Mouse (Mus musculus): ENCODE measurements around the gene Gm28047. TPM values are rescaled to one million over a fixed set of nuclear protein-coding genes. Genes with fewer than 3 reads are reported as not detected.

The Gm28047 gene
- total and polyA plus RNA-seq, 2 experiments, result not detected

DNA sequence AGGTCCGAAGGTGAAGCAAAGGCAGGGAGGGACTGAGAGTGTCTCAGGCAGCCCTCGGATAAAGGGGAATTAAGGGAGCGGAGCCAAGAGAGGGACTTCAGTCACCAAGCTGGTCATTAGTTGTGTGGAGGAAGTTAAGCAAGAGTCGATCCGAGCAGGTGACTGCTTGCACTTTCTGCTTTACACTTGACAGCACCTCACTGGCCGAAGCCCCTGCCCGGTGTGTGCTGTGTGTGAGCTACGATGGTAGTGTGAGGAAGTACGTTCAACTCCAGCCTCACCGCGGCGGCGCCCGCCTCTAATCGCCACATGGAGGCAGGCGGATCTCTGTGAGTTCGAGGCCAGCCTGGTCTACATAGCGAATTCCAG, 804 bp upstream of the Gm28047 start:
- Histone ChIP-seq H3K9ac (ENCODE audit: low read depth, low read length) (peak overlapping the region; percentile 72), H3K27me3 (ENCODE audit: control insufficient read depth, insufficient read depth, low read length) (no peaks in the 10 kb centered on the region), H3K79me2 (ENCODE audit: control insufficient read depth, insufficient read depth, low read length) (peaks cover 14% of the 10 kb centered on the region; the same call in 1 of the 2 replicates), H3K4me1 (ENCODE audit: control insufficient read depth, insufficient read depth, low read length) (peaks cover 13% of the 10 kb centered on the region), H3K27ac (replicated peaks; ENCODE audit: insufficient read depth, low read depth, low read length) (peak overlapping the region; percentile 84), H3K36me3 (ENCODE audit: control insufficient read depth, insufficient read depth, low read length) (0 out of 2 replicates have a peak, but pooled peaks cover 2% of the 10 kb centered on the region), H3K4me3 (ENCODE audit: insufficient read depth, low read depth, low read length) (peak overlapping the region; percentile 85)
- TF ChIP-seq POLR2A (IDR thresholded peaks at IDR 0.05; ENCODE audit: extremely low read depth, insufficient read depth, low read length) (no peak), CTCF (IDR thresholded peaks at IDR 0.05; ENCODE audit: low read depth, low read length) (no peak)
- DNase-seq (ENCODE audit: extremely low read depth, low read depth, low spot score), result no peak
- under 1% methylated on average over 18 of the region's 18 CpGs for WGBS

DNA sequence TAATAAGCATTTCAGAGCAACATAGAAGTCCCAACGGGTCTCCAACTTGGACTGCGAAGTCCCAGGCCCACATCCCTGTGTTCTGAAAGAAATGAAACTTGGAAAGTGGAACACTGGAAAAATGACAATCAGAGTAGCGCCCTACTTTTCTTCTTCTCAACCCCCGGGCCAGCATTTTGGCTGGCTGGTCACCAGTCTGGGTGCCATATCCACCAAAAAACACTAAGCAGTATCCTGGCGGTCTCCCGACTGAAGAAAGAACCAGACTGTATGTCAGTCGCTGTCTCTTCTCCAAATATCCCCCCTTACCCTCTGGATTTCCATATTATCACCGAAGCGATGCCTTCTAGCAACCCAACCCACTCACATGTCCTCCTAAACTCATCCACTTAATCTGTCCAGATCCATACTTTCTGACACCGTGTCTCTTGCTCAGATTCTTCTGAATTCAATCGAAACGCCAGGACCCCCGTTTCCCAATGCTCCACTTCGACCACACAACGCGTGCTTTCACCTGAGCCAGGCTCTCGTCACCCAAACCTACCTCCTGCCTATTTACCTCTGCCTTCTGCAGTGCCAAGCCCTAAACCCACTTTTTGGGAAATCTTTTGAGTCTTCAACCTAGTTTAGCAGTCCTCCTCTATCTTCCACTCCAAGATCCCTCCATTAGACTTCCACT, 437 bp downstream of the Gm28047 start:
- H3K4me3 ChIP-seq (ENCODE audit: insufficient read depth, low read depth, low read length), result peak overlapping the region; percentile 85
- 1% methylated on average over 17 of the region's 17 CpGs for WGBS
- H3K9ac ChIP-seq (ENCODE audit: low read depth, low read length), result peak overlapping the region; percentile 77
- DNase-seq (ENCODE audit: extremely low read depth, low read depth, low spot score), result no peak
- 0 out of 2 replicates have a peak, but pooled peaks cover 2% of the 10 kb centered on the region for H3K36me3 ChIP-seq (ENCODE audit: control insufficient read depth, insufficient read depth, low read length)
- peaks cover 13% of the 10 kb centered on the region for H3K4me1 ChIP-seq (ENCODE audit: control insufficient read depth, insufficient read depth, low read length)
- H3K27me3 ChIP-seq (ENCODE audit: control insufficient read depth, insufficient read depth, low read length), result no peaks in the 10 kb centered on the region
- TF ChIP-seq CTCF (IDR thresholded peaks at IDR 0.05; ENCODE audit: low read depth, low read length) (no peak), POLR2A (IDR thresholded peaks at IDR 0.05; ENCODE audit: extremely low read depth, insufficient read depth, low read length) (no peak)
- peaks cover 21% of the 10 kb centered on the region; the same call in 1 of the 2 replicates for H3K79me2 ChIP-seq (ENCODE audit: control insufficient read depth, insufficient read depth, low read length)
- peak overlapping the region; percentile 82 for H3K27ac ChIP-seq (replicated peaks; ENCODE audit: insufficient read depth, low read depth, low read length)

DNA sequence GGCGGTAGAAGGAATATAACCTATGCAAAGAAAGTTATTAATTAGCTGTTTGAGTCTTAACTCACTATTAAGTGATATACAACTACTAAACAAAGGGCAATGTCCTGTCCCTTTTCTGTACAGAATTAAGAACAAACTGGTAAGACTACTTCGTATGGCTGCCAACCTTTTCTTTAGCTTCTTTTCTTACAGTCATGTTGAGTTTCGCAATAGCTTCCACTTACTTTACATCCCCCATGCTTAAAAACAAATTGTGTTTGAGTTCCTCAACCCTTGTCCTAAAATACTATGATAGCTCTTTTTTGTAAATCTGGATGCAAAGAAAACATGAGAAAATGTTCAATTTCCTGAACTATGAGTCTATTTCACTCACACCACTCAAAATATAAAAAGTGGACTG, 1.7 kb downstream of the Gm28047 start:
- 66% methylated on average over 3 of the region's 3 CpGs for WGBS
- TF ChIP-seq CTCF (IDR thresholded peaks at IDR 0.05; ENCODE audit: low read depth, low read length), result no peak
- no peak for TF ChIP-seq POLR2A (IDR thresholded peaks at IDR 0.05; ENCODE audit: extremely low read depth, insufficient read depth, low read length)
- Histone ChIP-seq H3K36me3 (ENCODE audit: control insufficient read depth, insufficient read depth, low read length) (0 out of 2 replicates have a peak, but pooled peaks cover 2% of the 10 kb centered on the region), H3K27ac (replicated peaks; ENCODE audit: insufficient read depth, low read depth, low read length) (no peak overlapping the region), H3K4me1 (ENCODE audit: control insufficient read depth, insufficient read depth, low read length) (peaks cover 13% of the 10 kb centered on the region), H3K27me3 (ENCODE audit: control insufficient read depth, insufficient read depth, low read length) (no peaks in the 10 kb centered on the region), H3K4me3 (ENCODE audit: insufficient read depth, low read depth, low read length) (no peak overlapping the region), H3K9ac (ENCODE audit: low read depth, low read length) (no peak overlapping the region), H3K79me2 (ENCODE audit: control insufficient read depth, insufficient read depth, low read length) (peaks cover 22% of the 10 kb centered on the region; the same call in 1 of the 2 replicates)
- no peak for DNase-seq (ENCODE audit: extremely low read depth, low read depth, low spot score)

DNA sequence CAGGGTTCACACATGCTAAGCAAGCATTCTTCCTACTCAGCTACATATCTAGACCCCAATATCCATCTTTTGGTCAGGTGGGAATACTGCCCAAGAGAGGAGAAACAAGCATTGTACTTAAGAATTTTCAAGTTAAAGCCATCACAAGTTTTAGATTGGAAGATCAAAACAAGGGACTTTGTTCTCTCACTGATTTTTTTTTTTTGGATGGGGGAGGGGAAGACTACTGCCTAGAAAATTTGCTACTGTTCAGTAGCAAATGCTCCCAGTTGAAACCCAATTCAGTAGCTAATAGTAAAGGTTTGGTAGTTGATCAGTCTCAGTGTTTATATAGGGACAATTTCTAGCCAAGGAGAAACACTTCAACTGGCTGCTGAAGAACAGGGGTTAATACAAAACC, 2.3 kb downstream of the Gm28047 start:
- peaks cover 13% of the 10 kb centered on the region for H3K4me1 ChIP-seq (ENCODE audit: control insufficient read depth, insufficient read depth, low read length)
- peak; percentile 53 for DNase-seq (ENCODE audit: extremely low read depth, low read depth, low spot score)
- 0 out of 2 replicates have a peak, but pooled peaks cover 2% of the 10 kb centered on the region for H3K36me3 ChIP-seq (ENCODE audit: control insufficient read depth, insufficient read depth, low read length)
- H3K79me2 ChIP-seq (ENCODE audit: control insufficient read depth, insufficient read depth, low read length), result peaks cover 22% of the 10 kb centered on the region; the same call in 1 of the 2 replicates
- TF ChIP-seq POLR2A (IDR thresholded peaks at IDR 0.05; ENCODE audit: extremely low read depth, insufficient read depth, low read length) (no peak), CTCF (IDR thresholded peaks at IDR 0.05; ENCODE audit: low read depth, low read length) (no peak)
- H3K4me3 ChIP-seq (ENCODE audit: insufficient read depth, low read depth, low read length), result no peak overlapping the region
- H3K27ac ChIP-seq (replicated peaks; ENCODE audit: insufficient read depth, low read depth, low read length), result no peak overlapping the region
- H3K27me3 ChIP-seq (ENCODE audit: control insufficient read depth, insufficient read depth, low read length), result no peaks in the 10 kb centered on the region
- no peak overlapping the region for H3K9ac ChIP-seq (ENCODE audit: low read depth, low read length)

- WGBS, result 82% methylated on average over 1 of the region's 1 CpGs
- Histone ChIP-seq H3K36me3 (ENCODE audit: control insufficient read depth, insufficient read depth, low read length) (0 out of 2 replicates have a peak, but pooled peaks cover 2% of the 10 kb centered on the region), H3K79me2 (ENCODE audit: control insufficient read depth, insufficient read depth, low read length) (peaks cover 25% of the 10 kb centered on the region; the same call in 1 of the 2 replicates), H3K9ac (ENCODE audit: low read depth, low read length) (no peak overlapping the region), H3K4me1 (ENCODE audit: control insufficient read depth, insufficient read depth, low read length) (peaks cover 17% of the 10 kb centered on the region), H3K27ac (replicated peaks; ENCODE audit: insufficient read depth, low read depth, low read length) (no peak overlapping the region), H3K27me3 (ENCODE audit: control insufficient read depth, insufficient read depth, low read length) (no peaks in the 10 kb centered on the region), H3K4me3 (ENCODE audit: insufficient read depth, low read depth, low read length) (no peak overlapping the region)
- TF ChIP-seq POLR2A (IDR thresholded peaks at IDR 0.05; ENCODE audit: extremely low read depth, insufficient read depth, low read length) (no peak), CTCF (IDR thresholded peaks at IDR 0.05; ENCODE audit: low read depth, low read length) (no peak)
- no peak for DNase-seq (ENCODE audit: extremely low read depth, low read depth, low spot score)
Observed at GRCm38 (mm10) chr15:102620765-102621164, 4.1 kb downstream of the Gm28047 start.

DNA sequence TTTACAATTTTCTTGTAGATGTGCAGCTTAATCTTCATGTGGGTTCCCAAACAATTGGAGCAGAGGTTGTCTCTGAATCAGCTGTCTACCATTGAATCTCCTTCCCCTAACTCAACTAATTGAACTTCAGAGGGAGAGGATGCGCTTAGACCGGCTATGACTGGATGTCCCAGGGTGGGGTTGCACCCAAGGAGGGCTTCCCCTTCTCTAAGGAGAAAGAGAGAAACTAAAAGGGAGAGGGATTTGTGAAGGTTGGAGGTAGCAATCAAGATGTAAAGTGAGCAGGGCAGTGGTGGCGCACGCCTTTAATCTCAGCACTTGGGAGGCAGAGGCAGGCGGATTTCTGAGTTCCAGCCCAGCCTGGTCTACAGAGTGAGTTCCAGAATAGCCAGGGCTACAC, 5.4 kb downstream of the Gm28047 start:
- H3K4me3 ChIP-seq (ENCODE audit: insufficient read depth, low read depth, low read length), result no peak overlapping the region
- no peak for TF ChIP-seq POLR2A (IDR thresholded peaks at IDR 0.05; ENCODE audit: extremely low read depth, insufficient read depth, low read length)
- no peak for TF ChIP-seq CTCF (IDR thresholded peaks at IDR 0.05; ENCODE audit: low read depth, low read length)
- 95% methylated on average over 5 of the region's 5 CpGs for WGBS

More for the DNA sequence above, 5.4 kb downstream of the Gm28047 start:
- Histone ChIP-seq H3K27me3 (ENCODE audit: control insufficient read depth, insufficient read depth, low read length) (no peaks in the 10 kb centered on the region), H3K27ac (replicated peaks; ENCODE audit: insufficient read depth, low read depth, low read length) (no peak overlapping the region), H3K79me2 (ENCODE audit: control insufficient read depth, insufficient read depth, low read length) (peaks cover 21% of the 10 kb centered on the region; the same call in 1 of the 2 replicates), H3K9ac (ENCODE audit: low read depth, low read length) (no peak overlapping the region), H3K36me3 (ENCODE audit: control insufficient read depth, insufficient read depth, low read length) (0 out of 2 replicates have a peak, but pooled peaks cover 2% of the 10 kb centered on the region), H3K4me1 (ENCODE audit: control insufficient read depth, insufficient read depth, low read length) (peaks cover 17% of the 10 kb centered on the region)
- DNase-seq (ENCODE audit: extremely low read depth, low read depth, low spot score), result no peak

Data from liver, adult 2 months (tissue).